Mouse (Mus musculus) brain, embryonic 14.5 days (tissue): Measurements from ENCODE around the gene Spsb2.

Source experiments
- CTCF ChIP-seq: fragments of 200-500 bp; IDR thresholded peaks from 2 replicates; pipeline ENCODE4 v1.5.1; 2012; ENCODE audit warnings: inconsistent platforms, mild to moderate bottlenecking, moderate library complexity, borderline replicate concordance; ENCODE audit not compliant: insufficient read depth, insufficient read length; ENCODE audit errors: extremely low read depth
- POLR2A ChIP-seq: fragments of 200-500 bp; IDR thresholded peaks from 2 replicates; pipeline ENCODE4 v1.6.1; 2012; ENCODE audit warnings: mild to moderate bottlenecking, inconsistent platforms, borderline replicate concordance; ENCODE audit not compliant: poor library complexity, insufficient read depth, insufficient read length, severe bottlenecking; ENCODE audit errors: extremely low read depth

- TF ChIP-seq POLR2A (no peak), CTCF (no peak)
These were observed 6.7 kb downstream of the Spsb2 start for GRCm38 (mm10) chr6:124814858-124815774.
